ENCODE assay signal across 10 mouse cellular contexts in the genomic region with DNA sequence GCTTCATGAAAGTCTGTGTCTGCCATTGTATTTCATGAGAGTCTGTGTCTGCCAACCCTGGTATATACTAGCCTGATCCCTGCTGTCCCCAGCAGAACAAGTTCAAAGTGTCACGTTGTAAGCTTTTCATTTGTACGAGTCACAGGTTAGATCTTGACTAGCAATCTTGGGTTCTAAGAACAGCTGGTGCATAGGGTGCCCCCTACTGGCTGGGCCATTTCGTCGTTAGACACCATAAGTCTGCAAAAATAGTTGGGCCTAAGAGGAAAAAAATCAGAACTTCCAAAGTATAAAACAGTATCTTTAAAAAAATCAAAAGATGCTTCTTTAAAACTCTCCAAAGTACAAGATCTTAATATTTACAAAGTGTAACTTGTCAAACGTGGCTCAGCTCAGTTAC. TPM values are rescaled to one million over a fixed set of nuclear protein-coding genes. Genes with fewer than 3 reads are reported as not detected.
DNase-seq lines count a peak whose midpoint lies in the region; ATAC-seq lines count a peak whose summit lies in the region.
"Had no signal": no experiment of that assay in that cellular context is flagged by ENCODE, and none has a peak within 500 bp of the region (broad histone marks: within the 10 kb centered on the region; RNA-seq: fewer than 3 reads in every experiment).

No protein-coding gene starts in this region.

- no peaks in the 10 kb centered on the region for H3K36me3 ChIP-seq in kidney, embryonic 15.5 days
- no peaks in the 10 kb centered on the region for H3K36me3 ChIP-seq in forebrain, embryonic 12.5 days (replicated peaks)
- no peaks in the 10 kb centered on the region for H3K36me3 ChIP-seq in intestine, embryonic 16.5 days (ENCODE audit: control insufficient read depth, insufficient read depth, low read length)
- H3K36me3 ChIP-seq: embryonic facial prominence, embryonic 15.5 days had no signal

- peak; percentile 46 for DNase-seq in kidney, adult 18-20 months
- DNase-seq in CD8-positive naive resting alpha-beta T cell, adult 2 months (ENCODE audit: low read depth in 2 of 2, low spot score in 2 of 2) = peak; percentile 18 to 55
- DNase-seq in adipocyte (ENCODE audit: low spot score) = peak; percentile 41
- DNase-seq in lung, postnatal 36 days = peak; percentile 74

- no peaks in the 10 kb centered on the region for H3K9me3 ChIP-seq in kidney, embryonic 15.5 days (replicated peaks)
- no peaks in the 10 kb centered on the region for H3K9me3 ChIP-seq in forebrain, embryonic 12.5 days
- H3K9me3 ChIP-seq in intestine, embryonic 16.5 days (ENCODE audit: control insufficient read depth, low read length) = no peaks in the 10 kb centered on the region
- H3K9me3 ChIP-seq: embryonic facial prominence, embryonic 15.5 days had no signal

- peaks cover 9% of the 10 kb centered on the region for H3K4me1 ChIP-seq in kidney, embryonic 15.5 days
- H3K4me1 ChIP-seq in forebrain, embryonic 12.5 days = no peaks in the 10 kb centered on the region
- peaks cover 8% of the 10 kb centered on the region; the same call in 1 of the 2 replicates for H3K4me1 ChIP-seq in intestine, embryonic 16.5 days (ENCODE audit: control insufficient read depth, insufficient read depth, low read length)

- 68% methylated on average over 5 of the region's 5 CpGs for WGBS in kidney, embryonic 15.5 days
- WGBS in forebrain, embryonic 12.5 days = 72% methylated on average over 5 of the region's 5 CpGs
- WGBS in intestine, embryonic 16.5 days = 55% methylated on average over 5 of the region's 5 CpGs

- no peak overlapping the region for H3K27ac ChIP-seq in kidney, embryonic 15.5 days
- no peak overlapping the region for H3K27ac ChIP-seq in forebrain, embryonic 12.5 days
- H3K27ac ChIP-seq in intestine, embryonic 16.5 days (ENCODE audit: low read length) = no peak overlapping the region
- H3K27ac ChIP-seq: embryonic facial prominence, embryonic 15.5 days had no signal

- H3K27me3 ChIP-seq in kidney, embryonic 15.5 days = no peaks in the 10 kb centered on the region
- H3K27me3 ChIP-seq in forebrain, embryonic 12.5 days = peaks cover 5% of the 10 kb centered on the region; the same call in 1 of the 2 replicates
- H3K27me3 ChIP-seq in intestine, embryonic 16.5 days (replicated peaks; ENCODE audit: control insufficient read depth, insufficient read depth, low read length) = no peaks in the 10 kb centered on the region

- H3K4me3 ChIP-seq in kidney, embryonic 15.5 days (replicated peaks) = no peak overlapping the region
- H3K4me3 ChIP-seq in forebrain, embryonic 12.5 days (replicated peaks) = no peak overlapping the region
- no peak overlapping the region for H3K4me3 ChIP-seq in intestine, embryonic 16.5 days (ENCODE audit: low read length)
- H3K4me3 ChIP-seq: embryonic facial prominence, embryonic 15.5 days had no signal

- no peak overlapping the region for H3K9ac ChIP-seq in kidney, embryonic 15.5 days
- H3K9ac ChIP-seq in forebrain, embryonic 12.5 days = no peak overlapping the region
- H3K9ac ChIP-seq in intestine, embryonic 16.5 days (ENCODE audit: low read depth, low read length) = no peak overlapping the region
- H3K9ac ChIP-seq: embryonic facial prominence, embryonic 15.5 days had no signal

- ATAC-seq in kidney, embryonic 15.5 days (replicated peaks; ENCODE audit: low FRiP score) = no peak
- no peak for ATAC-seq in forebrain, embryonic 12.5 days (ENCODE audit: low FRiP score)
- no peak for ATAC-seq in intestine, embryonic 16.5 days
- no peak for ATAC-seq in frontal cortex, adult (ENCODE audit: low TSS enrichment)

- no peak overlapping the region for H3K4me2 ChIP-seq in kidney, embryonic 15.5 days
- no peak overlapping the region for H3K4me2 ChIP-seq in forebrain, embryonic 12.5 days
- H3K4me2 ChIP-seq in intestine, embryonic 16.5 days (ENCODE audit: low read depth, low read length) = no peak overlapping the region
- H3K4me2 ChIP-seq: embryonic facial prominence, embryonic 15.5 days had no signal

RNA-seq across cellular contexts. Expression of a gene that starts 50.5 kb away (rescaled TPM):
- polyA plus RNA-seq in kidney, embryonic 15.5 days (2015; fragmentation: Nextera tagmentation; extraction: Ambion mirVana) = not detected in 2 replicates
- not detected in 2 replicates for polyA plus RNA-seq in forebrain, embryonic 12.5 days (2016; fragmentation: Nextera tagmentation; extraction: Ambion mirVana)
- 0.04 and 0.09 TPM in 2 replicates for polyA plus RNA-seq in intestine, embryonic 16.5 days (2015; fragmentation: Nextera tagmentation; extraction: Ambion mirVana)
- polyA plus RNA-seq: neural tube, embryonic 11.5 days had no signal
